Mouse (Mus musculus) myocyte (in vitro differentiated cells): Measurements from ENCODE around the gene Lefty1. TPM values are rescaled to one million over a fixed set of nuclear protein-coding genes. Genes with fewer than 3 reads are reported as not detected.

ENCODE experiments used
- H3K27me3 ChIP-seq: one replicate; pipeline ENCODE4 v1.6.1; 2011; ENCODE audit not compliant: control insufficient read depth, insufficient read depth, insufficient read length
- H3K36me3 ChIP-seq: one replicate; pipeline ENCODE4 v1.6.1; 2011; ENCODE audit not compliant: control insufficient read depth, insufficient read depth
- H3K4me2 ChIP-seq: one replicate; pipeline ENCODE4 v1.6.1; 2011; ENCODE audit warnings: low read depth, control low read depth
- H3K4me3 ChIP-seq: one replicate; pipeline ENCODE4 v1.5.1; 2011; ENCODE audit warnings: mild to moderate bottlenecking, control low read depth, moderate library complexity
- H3K79me2 ChIP-seq: one replicate; pipeline ENCODE4 v1.6.1; 2011; ENCODE audit not compliant: control insufficient read depth, insufficient read depth
- H3ac ChIP-seq: one replicate; pipeline ENCODE4 v1.6.1; 2011; ENCODE audit not compliant: control insufficient read depth, insufficient read length
- CEBPB ChIP-seq: IDR thresholded peaks from 2 replicates; pipeline ENCODE4 v1.6.1; 2011; ENCODE audit warnings: mild to moderate bottlenecking, moderate library complexity; ENCODE audit not compliant: poor library complexity, insufficient read depth, severe bottlenecking
- E2F4 ChIP-seq: IDR thresholded peaks from one replicate; pipeline ENCODE4 v1.6.1; 2011; ENCODE audit warnings: mild to moderate bottlenecking, control low read depth, moderate library complexity; ENCODE audit not compliant: insufficient read depth
- MAX ChIP-seq: IDR thresholded peaks from one replicate; pipeline ENCODE4 v1.6.1; 2011; ENCODE audit warnings: low read depth, mild to moderate bottlenecking, control low read depth
- MYOD1 ChIP-seq, 3 experiments: IDR thresholded peaks; one replicate each; pipeline ENCODE4 v1.6.1; 2011; ENCODE audit warnings: control low read depth in 2 of 3, low read depth in 2 of 3, mild to moderate bottlenecking in 2 of 3, moderate library complexity in 1 of 3; ENCODE audit not compliant: insufficient read length in 2 of 3, control insufficient read depth in 1 of 3
- MYOG ChIP-seq, 3 experiments: IDR thresholded peaks; one replicate each; pipeline ENCODE4 v1.6.1; 2011; ENCODE audit warnings: control low read depth in 2 of 3, low read depth in 2 of 3, mild to moderate bottlenecking in 2 of 3; ENCODE audit not compliant: insufficient read length in 2 of 3, control insufficient read depth in 1 of 3, insufficient read depth in 1 of 3
- POLR2A ChIP-seq: IDR thresholded peaks from one replicate; pipeline ENCODE4 v1.6.1; 2011; ENCODE audit warnings: low read depth, mild to moderate bottlenecking, control low read depth, moderate library complexity; ENCODE audit not compliant: insufficient read length
- POLR2AphosphoS2 ChIP-seq: IDR thresholded peaks from one replicate; pipeline ENCODE4 v1.6.1; 2011; ENCODE audit warnings: low read depth, control low read depth; ENCODE audit not compliant: insufficient read length
- REST ChIP-seq: IDR thresholded peaks from one replicate; pipeline ENCODE4 v1.6.1; 2011; ENCODE audit warnings: mild to moderate bottlenecking, control low read depth, moderate library complexity; ENCODE audit not compliant: insufficient read depth, insufficient read length
- SRF ChIP-seq: IDR thresholded peaks from one replicate; pipeline ENCODE4 v1.6.1; 2011; ENCODE audit warnings: low read depth; ENCODE audit not compliant: control insufficient read depth, insufficient read length
- TCF12 ChIP-seq: IDR thresholded peaks from one replicate; pipeline ENCODE4 v1.6.1; 2011; ENCODE audit warnings: mild to moderate bottlenecking, control low read depth; ENCODE audit not compliant: poor library complexity, insufficient read depth, severe bottlenecking
- TCF3 ChIP-seq: IDR thresholded peaks from one replicate; pipeline ENCODE4 v1.6.1; 2011; ENCODE audit warnings: low read depth, control low read depth; ENCODE audit not compliant: insufficient read length
- USF1 ChIP-seq: IDR thresholded peaks from one replicate; pipeline ENCODE4 v1.6.1; 2011; ENCODE audit warnings: low read depth, mild to moderate bottlenecking, control low read depth, moderate library complexity
- polyA plus RNA-seq: library from polyadenylated mRNA; unstranded; fragments of >200 nt; fragmentation: generic; extraction: Trizol; gene quantifications from one replicate; pipeline ENCODE4 v1.2.1, GENCODE M21; 2012; ENCODE audit warnings: missing spikeins

Lefty1 gene
- polyA plus RNA-seq, 1 experiment: 2.9 TPM

DNA sequence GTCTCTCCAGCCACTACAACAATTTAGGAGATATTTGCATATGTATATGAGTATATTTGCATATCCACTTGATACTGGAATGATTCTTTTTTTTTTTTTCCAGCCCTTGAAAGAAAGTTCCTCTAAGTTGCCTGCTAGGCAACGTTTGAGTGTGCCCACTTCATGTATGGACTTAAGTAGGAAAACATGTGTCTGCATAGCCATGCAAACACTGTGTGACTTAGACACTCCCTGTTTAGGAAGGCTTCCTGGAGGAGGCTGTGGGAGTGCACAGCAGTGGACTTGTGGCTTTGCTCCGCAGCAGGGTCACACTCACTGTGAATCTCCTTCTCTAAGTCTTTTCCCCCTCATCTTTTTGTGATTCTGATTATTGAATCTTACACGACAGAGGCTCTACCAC lies 24.0 kb downstream of the Lefty1 start:
- H3K79me2 ChIP-seq: no peaks in the 10 kb centered on the region
- no peaks in the 10 kb centered on the region for H3K27me3 ChIP-seq
- TF ChIP-seq MAX (no peak), CEBPB (no peak), REST (no peak), POLR2AphosphoS2 (no peak)
- H3ac ChIP-seq: no peak overlapping the region
- H3K36me3 ChIP-seq: peaks cover 34% of the 10 kb centered on the region
- no peak overlapping the region for H3K4me3 ChIP-seq
- no peak overlapping the region for H3K4me2 ChIP-seq

DNA sequence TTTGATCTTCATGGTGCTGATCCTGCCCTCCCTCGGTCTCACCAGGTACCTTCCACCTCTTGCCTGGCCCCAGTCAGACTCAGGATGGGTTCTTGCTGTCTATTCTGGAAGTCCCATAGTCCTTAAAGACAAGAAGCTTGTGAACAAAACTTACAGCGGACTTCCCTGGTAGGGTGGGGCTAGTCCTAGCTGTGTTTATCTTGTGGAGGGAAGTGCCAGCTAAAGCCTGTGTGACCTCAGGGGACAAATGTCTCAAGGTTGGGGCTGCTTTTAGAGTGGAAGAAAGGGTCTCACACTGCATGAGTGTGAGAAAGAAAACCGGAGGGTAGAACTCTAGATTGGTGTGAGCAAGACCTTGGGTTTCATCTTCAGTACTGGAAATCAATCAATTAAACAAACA lies 31.0 kb downstream of the Lefty1 start:
- Histone ChIP-seq H3K27me3 (no peaks in the 10 kb centered on the region), H3K4me3 (no peak overlapping the region), H3K36me3 (peaks cover 25% of the 10 kb centered on the region), H3K4me2 (no peak overlapping the region), H3ac (no peak overlapping the region), H3K79me2 (no peaks in the 10 kb centered on the region)
- TF ChIP-seq USF1 (no peak), CEBPB (no peak), E2F4 (no peak), MAX (no peak), POLR2A (no peak), POLR2AphosphoS2 (no peak), TCF12 (no peak), SRF (no peak), TCF3 (no peak), MYOD1 (IDR thresholded peaks at IDR 0.05; ENCODE audit: control insufficient read depth in 1 of 3, insufficient read length in 2 of 3, low read depth in 2 of 3) (no peak), REST (no peak), MYOG (IDR thresholded peaks at IDR 0.05; ENCODE audit: control insufficient read depth in 1 of 3, insufficient read depth in 1 of 3, insufficient read length in 2 of 3, low read depth in 2 of 3) (no peak)

GRCm38 (mm10) chr1:180966542-180966941 lies 31.7 kb downstream of the Lefty1 start:
- no peak for TF ChIP-seq SRF
- TF ChIP-seq MYOG (IDR thresholded peaks at IDR 0.05; ENCODE audit: control insufficient read depth in 1 of 3, insufficient read depth in 1 of 3, insufficient read length in 2 of 3, low read depth in 2 of 3): peak in 1 of 3 experiments; percentile 27
- peak overlapping the region; percentile 40 for H3K4me2 ChIP-seq
- H3K4me3 ChIP-seq: no peak overlapping the region
- no peaks in the 10 kb centered on the region for H3K27me3 ChIP-seq
- no peak overlapping the region for H3ac ChIP-seq
- no peaks in the 10 kb centered on the region for H3K79me2 ChIP-seq
- H3K36me3 ChIP-seq: peaks cover 25% of the 10 kb centered on the region

- Histone ChIP-seq H3K27me3 (no peaks in the 10 kb centered on the region), H3K4me2 (no peak overlapping the region), H3K79me2 (no peaks in the 10 kb centered on the region), H3K4me3 (no peak overlapping the region), H3ac (no peak overlapping the region), H3K36me3 (peaks cover 25% of the 10 kb centered on the region)
- TF ChIP-seq POLR2A: no peak
These were observed 32.4 kb downstream of the Lefty1 start for GRCm38 (mm10) chr1:180967261-180967660.

DNA sequence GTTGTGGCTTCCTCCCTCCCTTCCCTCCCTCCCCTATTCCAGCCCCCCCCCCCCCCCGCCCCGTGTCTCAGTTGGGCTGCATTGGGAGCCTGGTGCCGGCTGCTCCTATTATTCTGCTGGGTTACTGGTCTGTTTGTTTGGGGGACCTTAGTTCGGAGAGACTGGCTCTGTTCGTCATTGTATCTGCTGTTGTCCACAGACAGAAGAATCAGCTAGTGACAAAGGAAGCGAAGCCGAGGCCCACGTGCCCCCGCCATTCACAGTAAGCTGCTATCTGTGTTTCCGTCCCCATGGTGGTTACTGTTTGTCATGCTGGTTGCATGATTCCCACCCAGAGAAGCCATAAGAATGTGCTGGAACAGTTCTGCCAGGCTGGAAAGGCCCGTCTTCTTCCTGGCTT lies 38.1 kb downstream of the Lefty1 start:
- Histone ChIP-seq H3K27me3 (no peaks in the 10 kb centered on the region), H3K4me2 (no peak overlapping the region), H3K79me2 (no peaks in the 10 kb centered on the region), H3ac (no peak overlapping the region), H3K36me3 (peaks cover 5% of the 10 kb centered on the region), H3K4me3 (no peak overlapping the region)
- TF ChIP-seq MYOG (IDR thresholded peaks at IDR 0.05; ENCODE audit: control insufficient read depth in 1 of 3, insufficient read depth in 1 of 3, insufficient read length in 2 of 3, low read depth in 2 of 3): no peak
- no peak for TF ChIP-seq POLR2AphosphoS2
- no peak for TF ChIP-seq CEBPB
- no peak for TF ChIP-seq POLR2A
- no peak for TF ChIP-seq SRF
- no peak for TF ChIP-seq MAX
- TF ChIP-seq USF1: no peak
- no peak for TF ChIP-seq TCF12
- TF ChIP-seq MYOD1 (IDR thresholded peaks at IDR 0.05; ENCODE audit: control insufficient read depth in 1 of 3, insufficient read length in 2 of 3, low read depth in 2 of 3): no peak
- TF ChIP-seq E2F4: no peak
- TF ChIP-seq TCF3: no peak
- TF ChIP-seq REST: no peak
